Comparison of ENCODE assay signal across 9 mouse cellular contexts in genomic region chr10:77214586-77214985, GRCm38 (mm10). TPM values are rescaled to one million over a fixed set of nuclear protein-coding genes. Genes with fewer than 3 reads are reported as not detected.
DNase-seq lines count a peak whose midpoint lies in the region; ATAC-seq and TF ChIP-seq lines count a peak whose summit lies in the region.
"Had no signal": no experiment of that assay in that cellular context is flagged by ENCODE, and none has a peak within 500 bp of the region (broad histone marks: within the 10 kb centered on the region; RNA-seq: fewer than 3 reads in every experiment).

No protein-coding gene starts in this region.

- DNase-seq in hindbrain, embryonic 10.5 days (ENCODE audit: low spot score) = no peak
- DNase-seq in hindbrain, embryonic 11.5 days (ENCODE audit: low spot score) = no peak
- peak; percentile 25 for DNase-seq in brain, embryonic 14.5 days (ENCODE audit: low read depth)
- peak; percentile 44 for DNase-seq in kidney, adult 18-20 months
- peak; percentile 76 for DNase-seq in lung, postnatal 0 days (ENCODE audit: low spot score)
- DNase-seq in right cerebral cortex, adult 2 months (ENCODE audit: low spot score in 2 of 2) = no peak
- no peak for DNase-seq in right cerebral cortex, postnatal 14 days
- DNase-seq: midbrain, embryonic 14.5 days had no signal

- peak overlapping the region; percentile 29; the same call in 1 of the 2 replicates for H3K27ac ChIP-seq in hindbrain, embryonic 10.5 days
- no peak overlapping the region for H3K27ac ChIP-seq in hindbrain, embryonic 11.5 days (ENCODE audit: low read depth, low read length)
- peak overlapping the region; percentile 62; the same call in 1 of the 2 replicates for H3K27ac ChIP-seq in lung, postnatal 0 days (ENCODE audit: low read length)
- H3K27ac ChIP-seq: hindbrain, embryonic 14.5 days had no signal

- ATAC-seq in hindbrain, embryonic 11.5 days (ENCODE audit: low FRiP score) = no peak
- no peak for ATAC-seq in lung, postnatal 0 days

- no peak for TF ChIP-seq CTCF in brain, embryonic 14.5 days (IDR thresholded peaks at IDR 0.05; ENCODE audit: borderline replicate concordance, extremely low read depth, insufficient read depth, insufficient read length)
- no peak for TF ChIP-seq CTCF in lung, postnatal 0 days (IDR thresholded peaks at IDR 0.05)

- peak; percentile 35; the same call in 1 of the 2 replicates for TF ChIP-seq EP300 in lung, postnatal 0 days (IDR thresholded peaks at IDR 0.05)

- no peak overlapping the region for H3K4me3 ChIP-seq in hindbrain, embryonic 10.5 days
- no peak overlapping the region for H3K4me3 ChIP-seq in hindbrain, embryonic 11.5 days (ENCODE audit: low read depth, low read length)
- H3K4me3 ChIP-seq in lung, postnatal 0 days (ENCODE audit: low read depth, low read length) = no peak overlapping the region

- no peak for TF ChIP-seq POLR2A in brain, embryonic 14.5 days (IDR thresholded peaks at IDR 0.05; ENCODE audit: borderline replicate concordance, extremely low read depth, insufficient read depth, insufficient read length, poor library complexity, severe bottlenecking)

- H3K4me1 ChIP-seq in hindbrain, embryonic 10.5 days (replicated peaks) = peaks cover 41% of the 10 kb centered on the region
- no peaks in the 10 kb centered on the region for H3K4me1 ChIP-seq in hindbrain, embryonic 11.5 days (replicated peaks; ENCODE audit: control insufficient read depth, insufficient read depth, low read length)
- peaks cover 18% of the 10 kb centered on the region; the same call in 1 of the 2 replicates for H3K4me1 ChIP-seq in lung, postnatal 0 days (ENCODE audit: insufficient read depth, low read depth, low read length)

- no peak overlapping the region for H3K4me2 ChIP-seq in hindbrain, embryonic 11.5 days (replicated peaks; ENCODE audit: low read depth, low read length)
- no peak overlapping the region for H3K4me2 ChIP-seq in lung, postnatal 0 days (replicated peaks; ENCODE audit: low read depth, low read length)
- H3K4me2 ChIP-seq: hindbrain, embryonic 14.5 days had no signal

- no peaks in the 10 kb centered on the region for H3K36me3 ChIP-seq in hindbrain, embryonic 10.5 days
- H3K36me3 ChIP-seq in hindbrain, embryonic 11.5 days (ENCODE audit: control insufficient read depth, insufficient read depth, low read length) = no peaks in the 10 kb centered on the region
- no peaks in the 10 kb centered on the region for H3K36me3 ChIP-seq in lung, postnatal 0 days (ENCODE audit: insufficient read depth, low read length)

- H3K9me3 ChIP-seq in hindbrain, embryonic 10.5 days = no peaks in the 10 kb centered on the region
- no peaks in the 10 kb centered on the region for H3K9me3 ChIP-seq in hindbrain, embryonic 11.5 days (ENCODE audit: control insufficient read depth, low read length)
- H3K9me3 ChIP-seq in lung, postnatal 0 days (ENCODE audit: low read length) = no peaks in the 10 kb centered on the region

- no peaks in the 10 kb centered on the region for H3K27me3 ChIP-seq in hindbrain, embryonic 10.5 days (ENCODE audit: insufficient read depth, poor library complexity, severe bottlenecking)
- peaks cover 2% of the 10 kb centered on the region; the same call in 1 of the 2 replicates for H3K27me3 ChIP-seq in hindbrain, embryonic 11.5 days (ENCODE audit: control insufficient read depth, insufficient read depth, low read length)
- no peaks in the 10 kb centered on the region for H3K27me3 ChIP-seq in lung, postnatal 0 days (replicated peaks; ENCODE audit: insufficient read depth, low read length)

- H3K9ac ChIP-seq in hindbrain, embryonic 11.5 days (ENCODE audit: low read depth, low read length) = no peak overlapping the region
- H3K9ac ChIP-seq in lung, postnatal 0 days (replicated peaks; ENCODE audit: low read depth) = no peak overlapping the region
- H3K9ac ChIP-seq: hindbrain, embryonic 14.5 days had no signal

- WGBS in hindbrain, embryonic 10.5 days = 75% methylated on average over 8 of the region's 8 CpGs
- WGBS in hindbrain, embryonic 11.5 days = 77% methylated on average over 8 of the region's 8 CpGs
- 28% methylated on average over 8 of the region's 8 CpGs for WGBS in lung, postnatal 0 days

RNA-seq across cellular contexts. Expression of gene Pofut2, which starts 44.4 kb away (rescaled TPM):
- 77.0 and 86.6 TPM in 2 replicates for polyA plus RNA-seq in hindbrain, embryonic 10.5 days (2016; fragmentation: Nextera tagmentation; extraction: Ambion mirVana)
- 68.4 and 72.6 TPM in 2 replicates for polyA plus RNA-seq in hindbrain, embryonic 11.5 days (2014; fragmentation: Nextera tagmentation; extraction: Ambion mirVana)
- 45.3 and 49.2 TPM in 2 replicates for polyA plus RNA-seq in brain, embryonic 14.5 days (2012; rRNA removed)
- 84.2 and 84.4 TPM in 2 replicates for polyA plus RNA-seq in lung, postnatal 0 days (2015; fragmentation: Nextera tagmentation; extraction: Ambion mirVana)

RNA-seq across cellular contexts. Expression of gene Col18a1, which starts 48.2 kb away (rescaled TPM):
- 147 and 167 TPM in 2 replicates for polyA plus RNA-seq in hindbrain, embryonic 10.5 days (2016; fragmentation: Nextera tagmentation; extraction: Ambion mirVana)
- 40.4 and 48.3 TPM in 2 replicates for polyA plus RNA-seq in hindbrain, embryonic 11.5 days (2014; fragmentation: Nextera tagmentation; extraction: Ambion mirVana)
- polyA plus RNA-seq in brain, embryonic 14.5 days (2012; rRNA removed) = 24.5 and 45.2 TPM in 2 replicates
- polyA plus RNA-seq in lung, postnatal 0 days (2015; fragmentation: Nextera tagmentation; extraction: Ambion mirVana) = 30.0 and 33.2 TPM in 2 replicates

Comparison
In these comparisons a context has a peak if more than half of its experiments do, and no peak if none do; other contexts are left out.
1. DNase-seq: peak in brain, embryonic 14.5 days (single experiment), kidney, adult 18-20 months (single experiment) and lung, postnatal 0 days (single experiment); none in hindbrain, embryonic 10.5 days (single experiment), hindbrain, embryonic 11.5 days (single experiment), right cerebral cortex, adult 2 months (0 of 2) and right cerebral cortex, postnatal 14 days (single experiment).